Mouse (Mus musculus) lung, postnatal 10 days (tissue): Measurements from ENCODE around the gene Rbms1.
"Not testable (repeated sequence)": the region's sequence is repeated elsewhere in the genome, so short reads cannot be mapped to it uniquely, and the experiment has no call there.

Source experiments
- DNase-seq: peaks from one replicate; pipeline ENCODE4 v3.0.0; 2021

Rbms1 gene

GRCm38 (mm10) chr2:60844259-60844658 is 118.7 kb downstream of the Rbms1 start:
- DNase-seq: no peak

- DNase-seq: no peak
These were observed 119.4 kb downstream of the Rbms1 start for GRCm38 (mm10) chr2:60843633-60844032.

DNA sequence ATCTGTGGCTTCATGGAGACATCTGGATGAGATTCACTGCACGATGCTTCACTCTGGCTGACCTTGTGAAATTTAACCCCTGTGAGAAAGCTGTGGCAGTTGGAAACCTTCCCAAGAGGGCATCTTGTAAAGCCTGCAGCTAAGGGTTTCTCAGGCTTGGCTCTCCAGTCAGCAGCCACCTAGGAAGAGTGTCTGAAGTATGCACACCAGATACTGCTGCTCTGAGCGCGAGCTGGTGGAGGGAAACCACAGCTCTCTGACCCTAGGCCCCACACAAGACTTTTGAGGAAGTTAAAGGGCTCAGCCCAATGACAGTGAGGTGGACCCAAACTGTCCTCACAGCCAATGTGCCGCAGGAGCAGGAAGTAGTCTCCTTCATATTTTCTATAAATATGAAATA is 120.0 kb downstream of the Rbms1 start:
- no peak for DNase-seq

GRCm38 (mm10) chr2:60840922-60841321 is 122.1 kb downstream of the Rbms1 start:
- DNase-seq: no peak

GRCm38 (mm10) chr2:60839498-60839897 is 123.5 kb downstream of the Rbms1 start:
- DNase-seq: no peak

DNA sequence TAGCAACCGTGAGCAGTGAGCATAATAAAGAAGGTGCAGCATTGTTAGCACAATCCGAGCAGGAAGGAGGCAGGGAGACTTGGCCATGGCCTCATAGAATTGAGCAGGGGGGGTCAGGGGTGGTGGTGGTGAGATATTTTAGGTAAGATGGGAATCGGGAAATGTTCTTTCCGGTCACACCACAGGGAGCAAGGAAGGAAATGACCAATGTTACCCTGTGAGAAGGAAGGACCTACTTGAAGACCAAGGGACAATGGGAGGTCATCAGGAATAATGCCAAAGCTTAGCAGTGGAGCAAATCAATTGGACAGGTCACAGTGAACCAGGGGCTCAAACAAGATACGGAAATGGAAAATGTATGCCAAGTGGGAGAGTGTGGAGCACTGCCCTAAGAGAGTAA is 124.1 kb downstream of the Rbms1 start:
- DNase-seq: peak; percentile 67

- DNase-seq: peak; percentile 48
These were observed 125.4 kb downstream of the Rbms1 start for GRCm38 (mm10) chr2:60837616-60838015.

DNA sequence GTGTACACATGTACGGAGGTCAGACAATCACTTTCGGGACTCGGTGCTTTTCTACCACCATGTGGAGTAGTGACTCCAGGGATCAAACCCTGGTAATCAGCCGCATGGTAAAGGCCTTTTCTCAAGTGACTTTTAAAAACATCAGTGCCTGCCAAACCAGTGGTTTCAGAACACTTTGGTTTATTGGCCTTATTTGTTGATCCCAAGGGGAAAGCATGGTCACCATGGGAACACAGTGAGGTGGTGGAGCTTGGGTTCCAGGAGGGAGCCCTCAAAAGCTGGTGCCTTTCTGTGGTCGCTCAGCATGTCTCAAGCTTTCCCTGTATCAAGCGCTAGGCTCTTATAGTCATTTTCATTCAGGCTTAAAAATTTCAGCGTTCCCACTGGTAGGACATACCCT is 126.8 kb downstream of the Rbms1 start:
- no peak for DNase-seq

DNA sequence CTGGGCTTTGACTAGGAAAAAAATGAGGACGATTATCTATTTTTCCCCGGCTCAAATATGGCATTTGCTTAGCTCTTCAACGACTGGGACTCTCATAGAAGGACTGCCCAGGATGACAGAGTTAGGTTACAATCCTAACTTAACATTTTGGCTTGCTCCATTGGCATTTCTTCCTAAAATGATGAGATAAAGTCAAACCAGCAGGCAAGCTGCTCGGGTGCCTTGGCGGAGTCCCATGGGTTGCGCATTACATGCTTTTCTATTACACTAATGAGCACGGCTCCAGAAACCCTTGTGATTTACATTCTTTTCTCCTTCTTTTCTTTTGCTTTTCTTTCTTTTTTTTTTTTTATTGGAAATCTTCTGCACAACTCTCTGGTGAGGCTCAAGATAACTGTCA is 128.7 kb downstream of the Rbms1 start:
- peak; percentile 60 for DNase-seq

GRCm38 (mm10) chr2:60832254-60832653 is 130.7 kb downstream of the Rbms1 start:
- no peak for DNase-seq

DNA sequence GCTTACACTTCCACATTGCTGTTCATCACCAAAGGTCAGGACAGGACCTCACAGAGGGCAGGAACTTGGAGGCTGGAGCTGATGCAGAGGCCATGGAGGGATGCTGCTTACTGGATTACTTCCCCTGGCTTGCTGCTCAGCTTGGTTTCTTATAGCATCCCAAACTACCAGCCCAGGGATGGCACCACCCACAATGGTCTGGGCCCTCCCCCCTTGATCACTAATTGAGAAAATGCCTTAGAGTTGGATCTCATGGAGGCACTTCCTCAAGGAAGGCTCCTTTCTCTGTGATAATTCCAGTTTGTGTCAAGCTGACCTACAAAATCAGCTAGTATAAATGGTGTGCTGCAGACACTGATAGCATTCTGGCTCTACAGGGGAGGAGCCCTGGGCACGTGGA is 132.5 kb downstream of the Rbms1 start:
- not testable (repeated sequence) for DNase-seq

DNA sequence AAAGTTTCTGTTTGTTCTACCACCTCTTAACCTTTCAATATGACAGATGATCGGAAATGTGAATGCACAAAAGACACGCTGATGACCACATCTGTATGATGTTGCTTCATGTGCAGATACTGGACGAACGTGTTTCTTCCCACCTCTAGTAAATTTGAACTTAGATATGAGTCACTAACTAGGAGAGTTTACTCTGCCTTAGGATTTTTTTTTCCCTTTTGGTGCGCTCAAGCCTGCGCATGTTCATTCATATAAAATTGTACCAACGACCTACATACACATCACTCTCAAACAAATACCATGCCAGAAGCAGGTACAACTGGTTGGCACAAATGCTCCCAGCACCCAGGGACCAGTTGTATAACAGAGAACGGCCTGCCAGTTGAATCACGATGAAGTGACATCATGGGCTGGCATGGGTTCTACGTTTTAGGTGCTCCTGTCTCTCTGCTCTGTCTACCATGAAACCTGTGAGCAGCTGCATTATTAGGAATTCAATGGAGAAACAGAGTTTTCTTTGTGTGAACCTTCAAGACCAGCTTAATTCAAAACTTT is 134.0 kb downstream of the Rbms1 start:
- no peak for DNase-seq

- DNase-seq: no peak
These were observed 135.9 kb downstream of the Rbms1 start for GRCm38 (mm10) chr2:60827152-60827428.

DNA sequence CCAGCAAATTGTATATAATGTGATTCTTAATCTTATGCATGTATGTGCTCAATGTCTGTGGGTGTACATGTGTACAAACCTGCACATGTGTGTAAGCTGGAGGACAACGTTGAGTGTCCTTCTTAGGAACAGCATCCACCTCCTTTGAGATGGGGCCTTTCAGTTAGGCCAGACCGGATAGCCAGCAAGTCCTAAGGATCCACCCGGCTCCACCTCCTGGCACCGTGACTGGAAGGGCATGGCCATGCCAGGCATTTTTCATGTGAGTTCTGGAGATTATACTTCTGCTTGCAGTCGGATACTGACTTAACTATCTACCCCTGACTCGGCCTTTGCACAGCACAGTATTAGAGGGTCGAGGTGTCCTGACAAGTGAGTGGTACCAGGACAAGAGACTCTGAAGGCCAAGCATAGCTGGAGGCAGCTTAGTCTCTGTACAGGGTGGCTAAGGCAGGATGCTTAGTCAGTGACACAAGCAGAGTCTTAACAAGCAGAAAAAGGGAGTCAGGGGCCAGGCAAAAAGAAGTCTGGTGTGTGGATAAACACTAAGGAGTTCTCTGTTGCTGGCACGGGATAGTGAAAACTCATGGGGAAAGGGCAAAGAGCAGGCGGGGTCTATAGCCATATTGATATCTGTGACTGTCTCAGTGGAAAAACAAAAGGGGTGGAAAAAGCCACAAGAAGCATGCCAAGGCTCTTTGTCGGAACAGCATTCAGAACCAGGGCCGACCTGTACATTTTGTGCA is 136.4 kb downstream of the Rbms1 start:
- DNase-seq: peak; percentile 27

DNA sequence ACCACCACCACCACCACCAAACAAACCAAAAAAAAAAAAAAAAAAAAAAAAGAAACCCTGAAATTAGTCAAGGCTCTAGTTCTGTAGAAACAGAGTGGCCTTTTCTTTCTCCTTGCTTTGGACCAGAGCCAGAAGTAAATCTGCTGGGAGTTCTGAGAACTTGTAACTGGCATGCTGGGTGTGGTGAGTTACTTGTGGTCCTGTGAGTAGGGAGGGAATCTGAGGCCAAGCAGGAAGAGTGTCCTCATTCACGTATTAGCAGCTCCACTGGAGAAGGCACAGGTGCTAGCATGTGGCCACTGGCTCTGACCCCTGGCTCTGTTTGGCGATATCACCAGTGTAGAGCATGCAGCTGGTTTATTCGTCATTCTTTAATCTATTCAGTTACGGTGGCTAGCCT is 137.3 kb downstream of the Rbms1 start:
- peak; percentile 63 for DNase-seq

GRCm38 (mm10) chr2:60821635-60822034 is 141.4 kb downstream of the Rbms1 start:
- no peak for DNase-seq

DNA sequence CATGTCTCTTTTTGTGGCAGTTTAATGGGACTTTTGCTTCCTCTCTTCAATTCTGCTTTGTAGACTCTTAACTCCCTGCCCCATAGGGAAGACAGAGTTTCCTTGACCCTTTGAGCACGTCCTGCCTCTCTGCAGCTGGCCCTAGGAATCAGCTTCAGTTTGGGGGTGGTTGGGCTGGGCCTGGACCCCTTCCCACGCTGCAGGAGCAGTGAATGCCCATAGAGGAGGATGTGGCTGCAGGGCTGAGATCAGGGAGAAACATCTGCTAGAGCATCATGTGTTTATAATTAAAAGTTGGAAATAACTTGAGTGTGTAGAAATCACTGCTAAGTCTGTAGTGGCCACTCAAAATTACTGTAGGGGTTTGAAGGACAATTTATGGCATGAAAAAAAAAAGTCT is 144.4 kb downstream of the Rbms1 start:
- no peak for DNase-seq

- no peak for DNase-seq
These were observed 146.7 kb downstream of the Rbms1 start for GRCm38 (mm10) chr2:60816307-60816706.

DNA sequence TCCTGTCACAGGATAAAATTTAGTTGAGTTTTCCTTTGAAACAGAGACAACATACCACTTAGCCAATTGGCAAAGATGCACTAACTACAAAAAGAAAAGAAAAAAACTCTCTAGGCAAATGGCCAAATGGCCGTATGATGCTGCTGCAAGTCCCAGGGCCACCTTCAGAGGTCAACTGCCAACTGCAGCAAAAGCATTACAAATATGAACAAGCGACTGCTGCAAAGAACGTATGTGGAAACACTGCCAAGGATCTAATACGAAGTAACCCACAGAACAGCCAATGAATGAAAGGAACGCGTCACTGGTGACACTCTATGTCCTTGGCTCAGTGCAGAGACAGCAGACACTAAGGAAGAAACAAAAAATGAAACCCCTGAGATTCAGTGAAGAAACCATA is 148.2 kb downstream of the Rbms1 start:
- DNase-seq: peak; percentile 12

DNA sequence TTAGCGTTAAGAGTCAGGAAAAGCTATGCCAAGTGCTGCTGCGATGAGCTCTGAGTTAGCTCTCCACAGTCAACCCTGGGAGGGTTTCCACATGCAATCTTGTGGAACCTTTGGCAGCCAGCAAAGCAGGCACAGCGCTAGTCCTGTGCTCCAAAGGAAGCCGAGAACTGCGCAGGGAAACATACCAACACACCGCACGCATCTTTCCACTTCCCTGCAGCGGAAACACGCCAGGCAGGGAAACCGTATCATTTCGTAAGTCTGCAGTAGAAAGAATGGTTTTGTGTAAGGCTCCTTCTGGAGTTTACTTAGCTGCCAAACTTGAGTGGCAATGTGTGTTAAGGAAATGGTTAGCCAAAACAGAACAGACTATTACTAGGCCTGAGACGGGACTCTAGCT is 150.0 kb downstream of the Rbms1 start:
- no peak for DNase-seq

- peak; percentile 83 for DNase-seq
These were observed 152.4 kb downstream of the Rbms1 start for GRCm38 (mm10) chr2:60810617-60811016.

DNA sequence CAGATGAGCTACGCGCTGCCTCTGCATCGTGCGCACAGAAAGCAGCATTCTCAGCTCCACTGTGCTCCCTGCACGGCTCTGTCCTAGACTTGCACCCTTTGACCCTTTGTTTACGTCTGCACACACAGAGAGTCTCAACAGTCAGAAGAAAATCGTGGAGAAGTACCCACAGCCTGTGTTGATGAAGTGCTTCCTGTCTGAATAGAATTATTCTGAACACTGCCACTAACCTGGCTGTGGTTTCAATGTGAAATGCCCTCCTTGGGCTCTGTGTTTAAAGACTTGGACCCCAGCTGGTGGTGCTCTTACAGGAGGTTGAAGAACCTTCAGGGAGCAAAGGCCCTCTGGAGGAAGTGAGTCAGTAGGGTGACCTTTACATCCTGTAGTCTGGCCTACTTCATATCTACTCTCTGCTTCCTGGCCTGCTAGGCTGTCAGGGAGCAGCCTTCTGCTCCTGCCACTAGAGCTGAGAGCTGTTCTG is 153.5 kb downstream of the Rbms1 start:
- no peak for DNase-seq

DNA sequence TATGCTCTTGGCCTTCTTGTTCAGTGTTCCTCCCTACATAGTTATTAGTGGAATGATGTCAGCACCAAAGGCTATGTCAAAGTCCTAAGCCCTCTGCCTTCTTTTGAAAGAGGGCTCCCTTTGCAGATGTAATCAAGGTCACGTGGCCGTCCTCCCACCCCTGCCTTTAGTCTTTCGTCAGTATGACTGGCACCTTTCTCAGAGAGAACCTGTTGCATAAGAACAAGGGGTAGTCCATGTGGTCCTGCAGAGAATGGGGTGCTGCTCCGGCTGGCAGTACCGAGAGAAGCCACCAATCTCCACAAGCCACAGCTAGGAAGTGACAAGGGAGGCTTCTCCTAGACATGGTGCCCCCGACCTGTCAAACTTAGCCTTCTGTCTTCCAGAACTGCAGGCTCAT is 154.2 kb downstream of the Rbms1 start:
- no peak for DNase-seq

GRCm38 (mm10) chr2:60807341-60808195 is 155.4 kb downstream of the Rbms1 start:
- peak; percentile 43 for DNase-seq
